ENCODE assay signal across 10 mouse cellular contexts in the genomic region with DNA sequence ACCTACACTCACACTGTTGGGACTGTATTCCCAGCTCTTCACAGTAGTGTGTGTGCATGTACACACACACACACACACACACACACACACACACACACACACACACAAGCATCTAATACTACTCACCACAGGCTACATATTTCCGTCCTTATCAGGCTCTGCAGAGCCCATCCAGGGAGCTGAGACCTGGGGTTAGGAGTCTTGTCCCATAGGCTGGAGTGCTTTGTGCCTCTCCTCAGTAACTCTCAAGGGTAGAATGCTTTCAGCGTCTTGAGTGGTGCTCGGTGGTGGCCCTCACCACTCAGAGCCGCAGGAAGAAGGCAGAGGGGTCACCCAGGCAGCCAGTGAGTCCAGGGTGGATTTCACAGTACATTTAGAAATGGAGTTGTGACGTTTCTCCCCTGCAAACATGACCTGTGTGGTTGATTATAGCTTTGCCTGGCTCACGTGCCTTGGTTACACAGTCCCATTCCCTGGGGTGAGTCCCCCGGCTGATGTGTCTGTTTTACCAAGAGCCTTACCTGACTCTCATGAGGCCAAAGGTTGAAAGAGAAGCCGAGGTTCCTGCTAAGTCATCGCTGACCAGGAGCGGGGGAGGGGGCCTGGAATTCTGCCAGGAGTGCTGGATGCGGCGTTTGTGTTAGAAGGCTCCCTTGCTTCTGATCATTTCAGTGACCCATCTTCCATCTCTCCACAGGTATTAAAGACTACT. TPM values are rescaled to one million over a fixed set of nuclear protein-coding genes. Genes with fewer than 3 reads are reported as not detected.
DNase-seq lines count a peak whose midpoint lies in the region; ATAC-seq and TF ChIP-seq lines count a peak whose summit lies in the region.
"Had no signal": no experiment of that assay in that cellular context is flagged by ENCODE, and none has a peak within 500 bp of the region (broad histone marks: within the 10 kb centered on the region; RNA-seq: fewer than 3 reads in every experiment).

No protein-coding gene starts in this region.

- no peak for TF ChIP-seq POLR2A in MEL (IDR thresholded peaks at IDR 0.05; ENCODE audit: control insufficient read depth in 1 of 2, insufficient read depth in 1 of 2, low read depth in 1 of 2, low read length in 2 of 2, poor library complexity in 1 of 2)

- no peak overlapping the region for H3K4me3 ChIP-seq in heart, postnatal 0 days (ENCODE audit: low read depth, low read length)
- no peak overlapping the region for H3K4me3 ChIP-seq in MEL (ENCODE audit: control insufficient read depth in 1 of 2, insufficient read depth in 1 of 2, low read depth in 2 of 2, low read length in 2 of 2)
- H3K4me3 ChIP-seq in limb, embryonic 13.5 days, result no peak overlapping the region
- H3K4me3 ChIP-seq in forebrain, embryonic 12.5 days (replicated peaks), result no peak overlapping the region

- no peak for DNase-seq in heart, postnatal 0 days (ENCODE audit: low spot score)
- no peak for DNase-seq in heart, adult 8-10 months (ENCODE audit: low spot score)
- DNase-seq in MEL (ENCODE audit: low read depth, low spot score), result peak; percentile 52
- no peak for DNase-seq in left cerebral cortex, adult 18-20 months (ENCODE audit: low spot score in 2 of 2)
- no peak for DNase-seq in adipocyte (ENCODE audit: low spot score)
- DNase-seq: thymus, adult 2 months had no signal

- H3K27me3 ChIP-seq in heart, postnatal 0 days (ENCODE audit: control insufficient read depth, insufficient read depth, low read length), result no peaks in the 10 kb centered on the region
- no peaks in the 10 kb centered on the region for H3K27me3 ChIP-seq in MEL (ENCODE audit: control insufficient read depth in 1 of 2, insufficient read depth in 2 of 2, low read length in 2 of 2)
- no peaks in the 10 kb centered on the region for H3K27me3 ChIP-seq in limb, embryonic 13.5 days
- no peaks in the 10 kb centered on the region for H3K27me3 ChIP-seq in forebrain, embryonic 12.5 days

- WGBS in heart, postnatal 0 days, result 36% methylated on average over 12 of the region's 12 CpGs
- 61% methylated on average over 12 of the region's 12 CpGs for WGBS in limb, embryonic 13.5 days
- 73% methylated on average over 12 of the region's 12 CpGs for WGBS in forebrain, embryonic 12.5 days

- no peak for TF ChIP-seq EP300 in heart, postnatal 0 days (IDR thresholded peaks at IDR 0.05; ENCODE audit: low read depth)
- TF ChIP-seq EP300 in MEL (IDR thresholded peaks at IDR 0.05; ENCODE audit: low read depth in 1 of 2, low read length in 2 of 2), result no peak

- H3K36me3 ChIP-seq in heart, postnatal 0 days (replicated peaks; ENCODE audit: control insufficient read depth, insufficient read depth, low read length), result peaks cover 34% of the 10 kb centered on the region
- peaks cover 11 to 31% of the 10 kb centered on the region in 2 experiments for H3K36me3 ChIP-seq in MEL (ENCODE audit: control insufficient read depth in 1 of 2, insufficient read depth in 2 of 2, low read length in 2 of 2)
- peaks cover 51% of the 10 kb centered on the region for H3K36me3 ChIP-seq in limb, embryonic 13.5 days
- peaks cover 35% of the 10 kb centered on the region for H3K36me3 ChIP-seq in forebrain, embryonic 12.5 days (replicated peaks)

- 0 out of 2 replicates have a peak, but pooled peaks have one; percentile 13 for ATAC-seq in heart, postnatal 0 days (ENCODE audit: insufficient read depth, low read depth)
- ATAC-seq in erythroid progenitor cell, adult 5-6 weeks (replicated peaks; ENCODE audit: low FRiP score, poor library complexity, severe bottlenecking), result peak; percentile 49
- ATAC-seq in limb, embryonic 13.5 days (ENCODE audit: low FRiP score, low read depth), result no peak
- ATAC-seq in forebrain, embryonic 12.5 days (ENCODE audit: low FRiP score), result no peak

- no peak overlapping the region for H3K9ac ChIP-seq in heart, postnatal 0 days (replicated peaks; ENCODE audit: low read depth, low read length)
- peak overlapping the region; percentile 19 for H3K9ac ChIP-seq in MEL (ENCODE audit: control insufficient read depth, low read depth, low read length, poor library complexity, severe bottlenecking)
- H3K9ac ChIP-seq in limb, embryonic 13.5 days, result peak overlapping the region; percentile 39; the same call in 1 of the 2 replicates
- H3K9ac ChIP-seq in forebrain, embryonic 12.5 days, result no peak overlapping the region
- H3K9ac ChIP-seq: hindbrain, embryonic 14.5 days had no signal

- peaks cover 18% of the 10 kb centered on the region for H3K4me1 ChIP-seq in heart, postnatal 0 days (ENCODE audit: control insufficient read depth, insufficient read depth)
- H3K4me1 ChIP-seq in MEL (ENCODE audit: control insufficient read depth in 1 of 2, insufficient read depth in 2 of 2, low read length in 2 of 2), result peaks cover 14 to 41% of the 10 kb centered on the region in 2 experiments
- H3K4me1 ChIP-seq in limb, embryonic 13.5 days, result peaks cover 16% of the 10 kb centered on the region
- peaks cover 17% of the 10 kb centered on the region for H3K4me1 ChIP-seq in forebrain, embryonic 12.5 days

- TF ChIP-seq RAD21 in MEL (IDR thresholded peaks at IDR 0.05; ENCODE audit: low read depth, low read length), result no peak

- H3K9me3 ChIP-seq in heart, postnatal 0 days (replicated peaks; ENCODE audit: control insufficient read depth, low read length), result no peaks in the 10 kb centered on the region
- no peaks in the 10 kb centered on the region for H3K9me3 ChIP-seq in MEL (replicated peaks; ENCODE audit: insufficient read depth, low read length)
- H3K9me3 ChIP-seq in limb, embryonic 13.5 days, result no peaks in the 10 kb centered on the region
- no peaks in the 10 kb centered on the region for H3K9me3 ChIP-seq in forebrain, embryonic 12.5 days

- H3K79me2 ChIP-seq in MEL (ENCODE audit: control insufficient read depth, insufficient read depth, low read length, poor library complexity), result peaks cover 54% of the 10 kb centered on the region

- no peak overlapping the region for H3K27ac ChIP-seq in heart, postnatal 0 days (ENCODE audit: low read depth)
- peak overlapping the region; percentile 80 for H3K27ac ChIP-seq in MEL (ENCODE audit: control insufficient read depth, low read depth, low read length)
- H3K27ac ChIP-seq in limb, embryonic 13.5 days, result no peak overlapping the region
- no peak overlapping the region; the same call in 1 of the 2 replicates for H3K27ac ChIP-seq in forebrain, embryonic 12.5 days
- H3K27ac ChIP-seq: hindbrain, embryonic 14.5 days had no signal

- no peak overlapping the region for H3K4me2 ChIP-seq in heart, postnatal 0 days (ENCODE audit: low read depth, low read length)
- no peak overlapping the region for H3K4me2 ChIP-seq in limb, embryonic 13.5 days (replicated peaks)
- H3K4me2 ChIP-seq in forebrain, embryonic 12.5 days, result no peak overlapping the region
- H3K4me2 ChIP-seq: hindbrain, embryonic 14.5 days had no signal

- TF ChIP-seq CTCF in heart, postnatal 0 days (IDR thresholded peaks at IDR 0.05; ENCODE audit: low read depth), result no peak
- no peak for TF ChIP-seq CTCF in MEL (IDR thresholded peaks at IDR 0.05 in 2 of 3, conservative IDR thresholded peaks at IDR 0.05 in 1 of 3; ENCODE audit: control insufficient read depth in 1 of 3, insufficient read depth in 1 of 3, low read depth in 2 of 3, low read length in 3 of 3, poor library complexity in 1 of 3, severe bottlenecking in 1 of 3)

TF ChIP-seq in MEL, 35 proteins besides CTCF, POLR2A, EP300 and RAD21:
- TF ChIP-seq TAL1 (IDR thresholded peaks at IDR 0.05; ENCODE audit: low read length) (peak; percentile 39; the same call in 1 of the 2 replicates), UBTF (IDR thresholded peaks at IDR 0.05; ENCODE audit: borderline replicate concordance, insufficient read depth, low read depth, low read length) (no peak)
TF ChIP-seq in MEL: peak in this region for 1.

RNA-seq across cellular contexts. Expression of a gene that starts 7.2 kb away (rescaled TPM):
- total RNA-seq in heart, postnatal 0 days (2014; rRNA removed; ENCODE audit: low replicate concordance), result 44.7 and 87.7 TPM in 2 replicates
- polyA plus RNA-seq in heart, postnatal 0 days (2015; fragmentation: Nextera tagmentation; extraction: Ambion mirVana), result 210 and 217 TPM in 2 replicates
- total RNA-seq in heart, adult 8-10 months (2022), result 100 to 1,000 TPM in 1 of 4 experiments, 10 to 100 TPM in 3; 74.2 to 104 (median 85.4) TPM
- 95.8 and 108 TPM in 2 replicates for total RNA-seq in MEL (2012; rRNA removed)
- polyA plus RNA-seq in MEL (2012; ENCODE audit: insufficient read depth in 1 of 2, insufficient read length in 2 of 2, low read depth in 1 of 2, low replicate concordance in 2 of 2, missing spikeins in 1 of 2), result 100 to 1,000 TPM in 1 of 2 experiments, not detected in 1; 291 TPM
- 285 and 316 TPM in 2 replicates for total RNA-seq in erythroid progenitor cell, adult 5-6 weeks (2015; ENCODE audit: low replicate concordance)
- total RNA-seq in erythroid progenitor cell, adult 5-6 weeks (2017; ENCODE audit: low replicate concordance), result 129 and 154 TPM in 2 replicates
- 146 and 148 TPM in 2 replicates for polyA plus RNA-seq in limb, embryonic 13.5 days (2015; fragmentation: Nextera tagmentation; extraction: Ambion mirVana)
- total RNA-seq in left cerebral cortex, adult 18-20 months (2021), result 10 to 100 TPM; 45.1 to 48.5 TPM
- polyA plus RNA-seq in forebrain, embryonic 12.5 days (2016; fragmentation: Nextera tagmentation; extraction: Ambion mirVana), result 158 and 173 TPM in 2 replicates

RNA-seq across cellular contexts. Expression of a gene that starts 30.1 kb away (rescaled TPM):
- total RNA-seq in heart, postnatal 0 days (2014; rRNA removed; ENCODE audit: low replicate concordance), result 5.0 TPM in 2 replicates
- 1.8 TPM in 2 replicates for polyA plus RNA-seq in heart, postnatal 0 days (2015; fragmentation: Nextera tagmentation; extraction: Ambion mirVana)
- 10 to 100 TPM in 1 of 4 experiments, 1 to 10 TPM in 3; 7.2 to 10.5 (median 7.7) TPM for total RNA-seq in heart, adult 8-10 months (2022)
- total RNA-seq in MEL (2012; rRNA removed), result 4.9 and 7.9 TPM in 2 replicates
- polyA plus RNA-seq in MEL (2012; ENCODE audit: insufficient read depth in 1 of 2, insufficient read length in 2 of 2, low read depth in 1 of 2, low replicate concordance in 2 of 2, missing spikeins in 1 of 2), result 10 to 100 TPM in 1 of 2 experiments, not detected in 1; 10.7 TPM
- total RNA-seq in erythroid progenitor cell, adult 5-6 weeks (2015; ENCODE audit: low replicate concordance), result 19.7 and 20.9 TPM in 2 replicates
- total RNA-seq in erythroid progenitor cell, adult 5-6 weeks (2017; ENCODE audit: low replicate concordance), result 29.5 and 46.1 TPM in 2 replicates
- 1.4 and 1.6 TPM in 2 replicates for polyA plus RNA-seq in limb, embryonic 13.5 days (2015; fragmentation: Nextera tagmentation; extraction: Ambion mirVana)
- total RNA-seq in left cerebral cortex, adult 18-20 months (2021), result 1 to 10 TPM; 1.8 to 2.3 TPM
- 0.13 and 0.14 TPM in 2 replicates for polyA plus RNA-seq in forebrain, embryonic 12.5 days (2016; fragmentation: Nextera tagmentation; extraction: Ambion mirVana)

Comparison
In these comparisons a context has a peak if more than half of its experiments do, and no peak if none do; other contexts are left out.
1. ATAC-seq: peak in heart, postnatal 0 days (single experiment) and erythroid progenitor cell, adult 5-6 weeks (single experiment); none in limb, embryonic 13.5 days (single experiment) and forebrain, embryonic 12.5 days (single experiment).
2. H3K9ac ChIP-seq: peak in MEL (single experiment) and limb, embryonic 13.5 days (single experiment); none in heart, postnatal 0 days (single experiment) and forebrain, embryonic 12.5 days (single experiment).